Mouse (Mus musculus): ENCODE measurements at regions not wholly inside any gene's neighbourhood (a gene's known extent, or its start where the extent isn't known, plus 50 kb on each side); places are given as distances from the start of the nearest gene placed in this dataset.

DNA sequence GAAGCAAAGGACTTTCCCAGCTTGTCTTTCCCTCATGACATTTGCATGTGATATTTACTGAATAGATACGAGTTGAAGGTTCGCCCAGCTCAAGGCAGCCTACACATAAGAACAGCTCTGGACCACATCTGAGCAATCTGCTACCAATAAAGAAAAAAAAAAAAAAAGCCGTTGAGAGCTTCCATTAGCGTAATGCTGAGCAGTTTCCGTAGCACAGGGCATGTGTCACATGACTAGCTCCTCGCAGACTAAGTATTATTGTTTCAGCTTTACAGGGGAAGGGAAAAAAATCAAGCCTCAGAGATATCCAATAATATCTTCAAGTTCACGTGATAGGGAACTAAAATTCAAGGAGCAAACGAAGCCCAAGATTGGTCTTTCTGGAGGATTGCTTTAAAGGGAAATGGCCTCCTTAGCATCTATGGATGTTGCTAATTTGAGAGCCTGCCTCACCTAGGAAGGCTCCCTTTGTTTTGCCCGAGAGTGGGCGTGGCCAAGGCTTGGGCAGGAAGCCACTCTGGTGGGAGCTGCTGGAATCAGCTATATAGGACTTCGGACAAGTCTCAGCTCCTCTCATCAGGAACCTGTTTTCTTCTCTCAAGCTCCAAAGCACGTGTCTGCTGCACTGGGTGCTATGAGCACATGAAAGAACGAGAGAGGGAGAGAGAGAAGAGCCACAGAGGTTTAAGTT, 157.0 kb upstream of the Gm49356 start:
- TF ChIP-seq MAFK (IDR thresholded peaks at IDR 0.05; ENCODE audit: insufficient read depth, low read depth, low read length) (no peak), CHD2 (IDR thresholded peaks at IDR 0.05; ENCODE audit: low read depth, low read length) (no peak)
